Mouse (Mus musculus): Measurements from ENCODE around the gene Stil. TPM values are rescaled to one million over a fixed set of nuclear protein-coding genes. Genes with fewer than 3 reads are reported as not detected.

Gene Stil
- polyA plus RNA-seq, 1 experiment = 9.5 TPM

DNA sequence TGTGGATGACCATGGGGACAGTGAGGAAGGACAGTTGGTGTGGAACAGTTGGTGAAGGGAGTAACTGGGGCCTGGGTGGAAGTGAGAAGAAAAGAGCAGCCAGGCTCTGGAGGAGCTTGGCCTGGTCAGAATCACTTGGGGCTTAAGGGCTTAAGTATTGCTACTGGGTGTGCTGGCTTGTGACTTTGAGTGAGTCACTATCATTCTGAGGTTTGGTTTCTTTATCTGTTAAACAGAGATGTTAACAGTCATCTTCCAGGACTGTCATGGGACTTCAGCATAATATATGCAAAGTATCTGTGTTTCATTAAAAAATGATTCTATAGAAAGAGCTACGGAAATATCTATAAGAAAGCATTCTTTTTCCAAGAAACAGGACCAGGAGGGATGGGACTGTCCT lies 74.8 kb downstream of the Stil start:
- TF ChIP-seq POLR2A (IDR thresholded peaks at IDR 0.05; ENCODE audit: borderline replicate concordance, low read depth, low read length) = no peak
- TF ChIP-seq CTCF (IDR thresholded peaks at IDR 0.05; ENCODE audit: low read depth, low read length) = no peak
- Histone ChIP-seq H3K4me1 (ENCODE audit: control insufficient read depth, insufficient read depth, low read length) (peaks cover 20% of the 10 kb centered on the region), H3K4me3 (ENCODE audit: insufficient read depth, low read length) (no peak overlapping the region), H3K27ac (ENCODE audit: insufficient read depth, low read depth, low read length) (peak overlapping the region; percentile 45)

DNA sequence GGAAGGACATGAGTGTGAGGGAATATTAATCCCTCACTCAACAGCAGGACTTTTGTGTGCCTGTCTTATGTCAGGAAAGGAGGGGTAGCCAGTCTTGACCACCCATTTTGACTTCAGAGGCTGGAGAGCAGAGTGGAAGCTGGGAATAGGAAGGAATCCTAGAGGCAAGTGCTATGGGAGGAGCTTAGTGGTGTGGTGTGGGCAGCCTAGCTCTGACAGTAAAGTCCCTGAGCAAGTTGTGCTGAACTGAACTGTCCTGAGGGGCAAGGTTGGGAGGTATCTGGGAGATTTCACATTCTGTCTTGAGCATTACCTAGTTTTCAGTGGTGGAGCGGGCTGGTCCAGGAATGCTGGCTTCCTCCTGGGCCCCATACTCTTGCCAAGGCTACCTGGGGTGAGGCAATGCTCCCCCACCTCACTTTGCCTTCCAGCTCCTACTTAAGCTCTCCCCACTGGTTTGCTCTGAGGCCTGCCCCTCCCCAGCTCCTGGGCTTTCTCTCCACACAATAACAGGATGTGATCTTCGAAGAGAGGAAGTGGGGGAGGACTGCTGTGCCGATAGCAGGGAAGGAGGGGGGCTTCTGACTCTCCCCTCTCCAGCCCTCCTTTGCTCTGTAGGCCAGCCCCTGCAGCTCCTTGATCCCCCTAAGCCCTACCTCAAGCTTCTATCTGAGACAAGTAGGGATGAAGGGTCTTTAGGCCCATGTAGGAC lies 75.4 kb downstream of the Stil start:
- Histone ChIP-seq H3K27ac (ENCODE audit: insufficient read depth, low read depth, low read length) (peak overlapping the region; percentile 18; the same call in 1 of the 2 replicates), H3K4me1 (ENCODE audit: control insufficient read depth, insufficient read depth, low read length) (peaks cover 20% of the 10 kb centered on the region), H3K4me3 (ENCODE audit: insufficient read depth, low read length) (no peak overlapping the region)
- TF ChIP-seq POLR2A (IDR thresholded peaks at IDR 0.05; ENCODE audit: borderline replicate concordance, low read depth, low read length) (no peak), CTCF (IDR thresholded peaks at IDR 0.05; ENCODE audit: low read depth, low read length) (no peak)

DNA sequence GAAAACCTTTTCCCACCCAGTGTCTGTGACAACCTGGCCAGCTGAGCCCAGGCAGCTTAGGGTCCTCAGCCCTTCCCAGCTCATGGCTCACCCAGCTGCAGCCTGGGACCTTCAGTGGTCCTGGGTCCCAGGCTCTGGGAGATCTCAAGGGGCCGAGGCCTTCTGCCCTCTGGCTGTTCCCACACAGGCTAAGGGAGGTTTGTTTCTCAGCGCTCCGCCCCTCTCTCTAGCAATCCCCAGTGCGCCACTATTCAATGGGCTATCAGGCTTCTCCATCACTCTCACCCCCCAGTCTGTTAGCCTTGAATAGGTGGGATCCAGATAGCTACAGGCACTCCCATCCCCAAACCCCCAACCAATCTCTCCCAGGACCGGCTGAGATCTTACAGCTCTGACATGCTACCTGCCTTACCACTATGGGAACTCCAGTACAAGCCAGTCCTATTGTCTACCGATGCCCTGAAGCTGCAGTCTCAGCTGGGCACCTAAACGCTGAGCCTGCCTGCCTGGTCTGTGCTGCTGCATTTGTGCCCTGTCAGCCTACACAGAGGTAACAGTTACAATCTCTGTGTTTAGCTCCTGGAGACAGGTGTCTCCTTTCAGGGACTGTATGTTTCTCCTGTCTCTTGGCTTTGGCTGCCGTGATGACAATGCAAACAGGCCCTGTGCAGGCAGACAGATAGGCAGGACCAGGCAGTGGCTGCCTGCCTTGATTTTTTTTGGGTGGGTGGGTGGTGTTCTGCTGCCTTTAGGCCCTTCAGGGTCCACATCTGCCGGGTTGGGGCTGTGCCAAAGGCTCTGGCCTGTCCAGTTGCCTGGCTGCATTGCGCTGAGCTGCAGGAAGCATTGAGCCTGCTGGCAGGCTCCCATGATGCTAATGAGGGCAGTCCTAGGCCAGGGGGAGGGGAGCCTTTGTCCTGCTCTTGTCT lies 79.2 kb downstream of the Stil start:
- Histone ChIP-seq H3K27ac (ENCODE audit: insufficient read depth, low read depth, low read length) (no peak overlapping the region), H3K4me3 (ENCODE audit: insufficient read depth, low read length) (no peak overlapping the region), H3K4me1 (ENCODE audit: control insufficient read depth, insufficient read depth, low read length) (peaks cover 17% of the 10 kb centered on the region)
- TF ChIP-seq CTCF (IDR thresholded peaks at IDR 0.05; ENCODE audit: low read depth, low read length) (no peak), POLR2A (IDR thresholded peaks at IDR 0.05; ENCODE audit: borderline replicate concordance, low read depth, low read length) (no peak)

DNA sequence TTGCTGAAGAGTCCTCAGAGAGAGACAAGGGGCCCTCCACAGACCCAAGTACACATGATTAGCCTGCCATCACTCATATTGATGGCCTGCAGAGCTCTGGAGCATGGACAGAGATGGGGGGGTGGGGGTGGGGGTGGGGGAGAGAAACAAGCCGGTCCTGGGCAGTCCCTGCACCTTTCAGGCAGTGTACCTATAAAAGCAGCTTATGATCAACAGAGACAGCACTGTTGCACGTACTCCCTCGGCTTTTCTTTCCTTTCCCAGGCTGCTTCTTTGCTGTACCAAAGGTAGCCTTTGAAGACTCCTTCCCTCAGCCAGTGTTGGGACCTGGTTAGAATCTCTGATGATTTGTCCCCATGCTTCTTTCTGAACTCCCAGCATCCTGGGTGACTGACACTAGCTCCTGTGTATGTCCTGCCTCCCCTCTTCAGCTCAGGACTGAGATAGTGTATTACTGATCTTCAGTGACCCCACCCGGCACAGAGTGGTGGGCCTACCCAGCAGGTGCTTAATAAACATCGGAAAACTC lies 79.9 kb downstream of the Stil start:
- Histone ChIP-seq H3K4me1 (ENCODE audit: control insufficient read depth, insufficient read depth, low read length) (peaks cover 11% of the 10 kb centered on the region), H3K27ac (ENCODE audit: insufficient read depth, low read depth, low read length) (no peak overlapping the region)
- TF ChIP-seq POLR2A (IDR thresholded peaks at IDR 0.05; ENCODE audit: borderline replicate concordance, low read depth, low read length) (no peak), CTCF (IDR thresholded peaks at IDR 0.05; ENCODE audit: low read depth, low read length) (no peak)

DNA sequence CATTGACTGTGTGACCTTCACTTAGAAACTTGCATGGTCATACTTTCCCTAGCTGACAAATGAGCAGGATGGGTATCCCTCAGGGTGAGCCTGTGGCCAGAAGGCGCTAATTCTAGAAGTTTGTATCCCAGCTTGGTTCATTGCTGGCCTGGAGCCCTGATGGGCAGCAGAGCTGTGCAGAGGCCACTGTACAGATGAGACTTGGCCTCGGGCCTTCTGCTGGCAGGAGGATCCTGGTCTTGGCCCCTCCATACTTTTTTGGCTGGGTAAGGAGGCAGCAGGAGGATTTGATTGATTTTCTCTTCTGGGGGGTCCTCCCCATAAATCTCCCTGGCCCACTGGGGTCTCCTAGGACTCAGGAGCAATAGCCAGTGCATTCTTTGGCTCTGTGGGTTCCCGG lies 83.1 kb downstream of the Stil start:
- no peak overlapping the region for H3K4me3 ChIP-seq (ENCODE audit: insufficient read depth, low read length)
- H3K27ac ChIP-seq (ENCODE audit: insufficient read depth, low read depth, low read length) = no peak overlapping the region
- H3K4me1 ChIP-seq (ENCODE audit: control insufficient read depth, insufficient read depth, low read length) = no peaks in the 10 kb centered on the region
- TF ChIP-seq POLR2A (IDR thresholded peaks at IDR 0.05; ENCODE audit: borderline replicate concordance, low read depth, low read length) (no peak), CTCF (IDR thresholded peaks at IDR 0.05; ENCODE audit: low read depth, low read length) (no peak)

More for the DNA sequence above, 79.9 kb downstream of the Stil start:
- no peak overlapping the region for H3K4me3 ChIP-seq (ENCODE audit: insufficient read depth, low read length)

DNA sequence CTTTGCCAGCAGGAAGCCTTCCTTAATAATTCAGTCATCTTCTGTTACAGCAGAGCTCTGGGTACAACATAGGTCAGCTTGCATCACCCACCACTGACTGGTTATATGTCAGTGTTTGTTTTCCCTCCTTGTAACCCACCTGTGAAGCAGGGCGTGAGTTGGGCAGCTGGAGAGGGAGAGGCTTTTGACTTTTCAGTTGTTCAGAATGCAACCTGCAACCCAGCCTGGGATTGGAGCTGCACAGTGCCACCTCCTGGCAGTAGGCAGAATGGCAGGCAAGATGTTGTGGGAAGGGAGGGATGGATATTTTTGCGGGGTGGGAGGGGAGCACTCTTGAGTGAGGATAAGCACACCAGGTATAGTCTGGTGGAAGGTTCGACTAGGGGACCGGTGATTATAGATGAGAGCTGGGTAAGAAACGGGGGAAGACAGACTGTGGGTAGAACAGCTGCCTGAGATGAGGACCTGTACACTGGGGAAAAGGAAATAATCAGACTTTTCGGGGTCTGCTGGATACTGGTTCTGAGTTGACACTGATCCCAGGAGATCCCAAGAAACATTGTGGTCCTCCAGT lies 85.7 kb downstream of the Stil start:
- no peak overlapping the region for H3K4me3 ChIP-seq (ENCODE audit: insufficient read depth, low read length)
- peaks cover 12% of the 10 kb centered on the region for H3K4me1 ChIP-seq (ENCODE audit: control insufficient read depth, insufficient read depth, low read length)
- no peak overlapping the region for H3K27ac ChIP-seq (ENCODE audit: insufficient read depth, low read depth, low read length)
- TF ChIP-seq CTCF (IDR thresholded peaks at IDR 0.05; ENCODE audit: low read depth, low read length) (peak; percentile 95), POLR2A (IDR thresholded peaks at IDR 0.05; ENCODE audit: borderline replicate concordance, low read depth, low read length) (no peak)

DNA sequence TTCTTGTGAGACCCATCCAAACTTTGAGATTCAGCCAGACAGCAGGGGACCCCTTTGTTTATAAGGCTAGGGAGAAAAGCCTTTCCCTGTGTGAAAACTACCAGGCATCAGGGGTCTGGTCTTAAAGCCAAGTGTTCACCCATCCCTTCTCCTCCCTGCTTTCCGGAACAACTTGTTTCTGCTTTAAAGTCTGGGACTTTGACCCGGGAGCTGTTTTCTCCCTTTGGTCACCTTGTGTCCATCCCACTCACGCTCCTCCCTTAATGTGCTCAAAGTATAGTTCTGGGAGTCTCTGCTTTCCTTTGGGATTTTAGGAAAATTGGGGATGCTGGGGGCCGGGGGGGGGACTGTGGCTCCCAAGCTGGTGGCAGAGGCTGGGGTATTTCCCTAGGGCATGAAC lies 86.3 kb downstream of the Stil start:
- Histone ChIP-seq H3K4me3 (ENCODE audit: insufficient read depth, low read length) (no peak overlapping the region), H3K27ac (ENCODE audit: insufficient read depth, low read depth, low read length) (no peak overlapping the region), H3K4me1 (ENCODE audit: control insufficient read depth, insufficient read depth, low read length) (peaks cover 17% of the 10 kb centered on the region)
- TF ChIP-seq CTCF (IDR thresholded peaks at IDR 0.05; ENCODE audit: low read depth, low read length) = no peak
- TF ChIP-seq POLR2A (IDR thresholded peaks at IDR 0.05; ENCODE audit: borderline replicate concordance, low read depth, low read length) = no peak

DNA sequence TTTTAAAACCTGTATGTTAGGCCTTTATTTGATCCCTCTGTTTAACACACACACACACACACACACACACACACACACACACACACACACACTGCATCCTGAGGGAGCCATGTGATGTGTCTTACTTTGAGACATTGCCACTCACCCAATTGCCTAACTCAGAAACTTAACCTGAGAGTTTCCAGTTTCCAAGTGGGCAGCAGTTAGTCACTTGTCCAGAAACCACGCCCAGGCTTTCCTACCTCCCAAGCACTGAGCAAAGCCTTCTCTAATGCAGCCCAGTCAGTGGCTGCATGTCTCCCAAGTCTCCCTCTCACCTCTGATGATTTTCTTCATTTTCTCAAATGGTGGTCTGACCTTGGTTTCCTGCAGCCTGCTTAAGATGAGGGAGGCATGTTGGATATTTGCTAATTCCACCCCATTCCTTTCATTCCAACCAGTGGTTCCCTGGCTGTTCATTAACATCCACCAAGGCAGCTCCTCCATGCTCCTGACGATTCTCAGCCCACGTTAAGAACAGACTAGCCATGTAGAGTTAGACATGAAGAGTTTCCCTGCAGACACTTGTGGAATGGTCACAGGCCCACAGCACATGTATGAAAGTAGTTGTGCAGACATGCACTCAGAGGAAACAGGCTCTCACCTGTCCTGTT lies 86.9 kb downstream of the Stil start:
- H3K27ac ChIP-seq (ENCODE audit: insufficient read depth, low read depth, low read length) = no peak overlapping the region
- no peak for TF ChIP-seq CTCF (IDR thresholded peaks at IDR 0.05; ENCODE audit: low read depth, low read length)
- no peak for TF ChIP-seq POLR2A (IDR thresholded peaks at IDR 0.05; ENCODE audit: borderline replicate concordance, low read depth, low read length)
- peaks cover 21% of the 10 kb centered on the region for H3K4me1 ChIP-seq (ENCODE audit: control insufficient read depth, insufficient read depth, low read length)
- H3K4me3 ChIP-seq (ENCODE audit: insufficient read depth, low read length) = no peak overlapping the region

DNA sequence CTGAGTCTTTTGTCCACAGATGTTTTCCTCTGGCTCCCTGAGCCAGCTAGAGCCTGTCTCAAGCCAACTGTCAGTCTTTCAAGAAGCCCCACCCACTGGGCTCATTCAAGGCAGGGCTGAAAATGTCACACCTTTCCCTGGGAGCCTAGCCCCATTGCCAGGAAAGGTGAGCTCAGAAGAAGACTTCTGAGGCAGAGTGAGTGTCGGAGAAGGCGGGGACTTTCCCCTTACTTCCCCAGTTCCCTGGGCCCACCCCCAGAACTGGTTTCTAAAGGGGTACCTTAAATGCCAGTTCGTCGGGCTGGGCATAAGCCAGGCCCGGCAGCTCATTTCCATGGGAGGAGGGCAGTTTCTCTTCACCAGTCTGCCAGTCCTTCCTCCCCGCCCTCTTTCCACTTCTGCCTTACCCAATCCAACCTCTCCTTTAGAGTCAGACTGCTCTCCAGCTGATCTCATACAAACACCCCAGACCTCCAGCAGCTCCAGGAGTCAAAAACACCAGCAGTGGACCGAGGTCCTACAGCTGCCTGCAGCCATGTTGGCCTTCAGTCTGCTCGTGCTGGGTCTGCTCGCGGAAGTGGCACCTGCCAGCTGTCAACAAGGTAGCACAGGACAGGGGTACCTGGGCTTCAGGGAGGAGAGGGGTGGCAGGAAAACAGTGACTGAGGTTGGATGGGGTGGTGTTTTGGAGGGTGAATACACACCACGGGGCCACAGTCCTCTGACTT lies 88.8 kb downstream of the Stil start, which contains the start of gene Pdzk1ip1:
Gene Pdzk1ip1 (plus strand): TSS at position 98 of the 728 bp plus-strand sequence.
- TF ChIP-seq CTCF (IDR thresholded peaks at IDR 0.05; ENCODE audit: low read depth, low read length) (no peak), POLR2A (IDR thresholded peaks at IDR 0.05; ENCODE audit: borderline replicate concordance, low read depth, low read length) (no peak)
- peaks cover 21% of the 10 kb centered on the region for H3K4me1 ChIP-seq (ENCODE audit: control insufficient read depth, insufficient read depth, low read length)
- H3K4me3 ChIP-seq (ENCODE audit: insufficient read depth, low read length) = peak within 1 kb of the TSS; percentile 45
- no peak within 1 kb of the TSS for H3K27ac ChIP-seq (ENCODE audit: insufficient read depth, low read depth, low read length)

Data from bone marrow macrophage, adult 2 months (primary cell).